Mouse (Mus musculus): ENCODE measurements around the gene Cnbd2. TPM values are rescaled to one million over a fixed set of nuclear protein-coding genes. Genes with fewer than 3 reads are reported as not detected.
A peak's percentile ranks its signal among the peaks of the same experiment; 100 is the strongest.
"Not testable (repeated sequence)": the region's sequence is repeated elsewhere in the genome, so short reads cannot be mapped to it uniquely, and the experiment has no call there.

Cnbd2 gene
- polyA plus RNA-seq, 1 experiment from 2014 or later, result 6.5 TPM

DNA sequence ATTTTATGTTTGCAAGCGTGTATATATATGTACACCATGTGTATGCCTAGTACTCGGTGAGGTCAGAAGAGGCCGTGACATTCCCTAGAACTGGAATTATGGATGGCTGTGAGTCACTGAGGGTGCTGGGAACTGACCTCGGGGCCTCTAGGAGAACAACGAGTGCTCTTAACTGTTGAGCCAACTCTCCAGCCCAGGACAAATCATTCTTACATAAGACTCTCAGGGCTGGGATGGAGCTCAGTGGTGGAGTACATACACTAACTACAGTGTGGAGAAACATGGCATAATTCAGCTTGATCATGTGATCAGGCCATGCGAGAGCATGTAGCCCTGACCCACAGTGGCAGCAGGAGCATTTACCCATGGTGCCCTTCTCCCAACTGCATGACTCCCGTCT is 85.9 kb downstream of the Cnbd2 start:
- no peak for ATAC-seq (ENCODE audit: low FRiP score, low read depth)
- Histone ChIP-seq H3K4me2 (replicated peaks) (no peak overlapping the region), H3K36me3 (no peaks in the 10 kb centered on the region), H3K4me3 (no peak overlapping the region), H3K27ac (no peak overlapping the region), H3K9me3 (no peaks in the 10 kb centered on the region), H3K9ac (no peak overlapping the region), H3K27me3 (replicated peaks) (no peaks in the 10 kb centered on the region), H3K4me1 (peaks cover 10% of the 10 kb centered on the region)
- 89% methylated on average over 7 of the region's 7 CpGs for WGBS

DNA sequence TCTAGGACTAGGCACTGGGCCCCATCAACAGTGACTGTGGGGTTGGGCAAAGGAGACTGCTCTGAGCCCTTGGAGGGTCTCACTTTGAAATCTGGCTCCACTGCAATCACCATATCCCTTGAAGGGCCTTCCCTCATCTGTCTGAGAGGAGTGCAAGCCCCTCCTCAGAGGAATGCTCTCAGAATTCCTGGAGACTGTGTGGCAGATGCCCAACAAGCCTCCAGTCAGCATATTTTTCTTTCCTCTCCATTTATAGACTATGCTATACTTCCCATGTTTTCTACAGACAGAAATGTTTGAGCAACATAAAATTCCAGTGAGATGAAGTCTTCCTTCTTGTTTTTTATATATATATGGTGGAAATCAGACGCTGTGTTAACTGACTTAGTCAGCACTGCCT is 87.4 kb downstream of the Cnbd2 start:
- 84% methylated on average over 1 of the region's 1 CpGs for WGBS
- Histone ChIP-seq H3K27me3 (replicated peaks) (no peaks in the 10 kb centered on the region), H3K9ac (no peak overlapping the region), H3K4me2 (replicated peaks) (no peak overlapping the region), H3K4me1 (peaks cover 7% of the 10 kb centered on the region), H3K27ac (no peak overlapping the region), H3K36me3 (no peaks in the 10 kb centered on the region), H3K9me3 (no peaks in the 10 kb centered on the region), H3K4me3 (no peak overlapping the region)
- no peak for ATAC-seq (ENCODE audit: low FRiP score, low read depth)

DNA sequence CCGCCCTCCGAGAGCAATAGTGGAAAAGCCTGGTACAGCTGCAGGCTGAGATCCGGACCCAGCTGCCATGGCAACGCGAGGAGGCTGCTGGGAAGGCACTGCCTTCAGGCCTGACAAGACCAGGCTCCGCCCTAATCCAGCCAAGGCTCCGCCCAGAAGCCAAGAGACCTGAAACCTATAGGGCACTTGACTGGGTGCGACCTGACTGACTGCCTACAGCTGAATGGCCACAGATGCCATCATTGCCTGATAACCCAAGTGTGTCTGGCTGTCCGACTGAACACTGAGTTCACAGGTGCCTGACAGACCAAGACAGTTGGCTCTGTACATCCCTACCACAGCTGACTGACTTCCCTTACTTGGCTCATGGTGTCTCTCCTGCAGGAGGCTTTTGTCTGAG is 89.2 kb downstream of the Cnbd2 start:
- peak overlapping the region; percentile 40 for H3K4me2 ChIP-seq (replicated peaks)
- peaks cover 7% of the 10 kb centered on the region for H3K4me1 ChIP-seq
- no peak overlapping the region for H3K4me3 ChIP-seq
- no peaks in the 10 kb centered on the region for H3K27me3 ChIP-seq (replicated peaks)
- no peaks in the 10 kb centered on the region for H3K36me3 ChIP-seq
- peak; percentile 94 for ATAC-seq (ENCODE audit: low FRiP score, low read depth)
- H3K9me3 ChIP-seq, result no peaks in the 10 kb centered on the region
- 0 out of 2 replicates have a peak overlapping the region, but pooled peaks have one; percentile 0 for H3K9ac ChIP-seq
- WGBS, result 3% methylated on average over 9 of the region's 9 CpGs
- no peak overlapping the region for H3K27ac ChIP-seq

DNA sequence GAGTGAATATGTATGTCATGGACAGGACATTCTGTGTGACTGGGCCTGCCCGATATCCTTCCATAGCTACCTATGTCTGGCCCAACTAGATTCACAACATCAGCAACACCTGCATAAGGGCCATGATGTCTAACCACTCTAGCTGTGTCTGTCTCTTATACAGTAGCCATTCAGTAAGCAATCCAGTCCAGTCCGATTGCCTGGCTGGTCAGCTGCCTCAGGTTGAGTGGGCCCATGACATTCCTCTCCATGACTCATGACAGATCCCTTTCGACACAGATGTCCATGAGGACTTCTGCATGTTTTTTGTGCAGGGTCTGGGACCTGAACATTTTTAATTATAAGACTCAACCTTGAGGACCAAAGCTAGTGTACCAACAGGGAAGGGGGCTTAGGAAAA is 89.9 kb downstream of the Cnbd2 start:
- ATAC-seq (ENCODE audit: low FRiP score, low read depth), result no peak
- peaks cover 11% of the 10 kb centered on the region for H3K4me1 ChIP-seq
- H3K4me2 ChIP-seq (replicated peaks), result no peak overlapping the region
- no peak overlapping the region for H3K4me3 ChIP-seq
- H3K9me3 ChIP-seq, result no peaks in the 10 kb centered on the region
- H3K36me3 ChIP-seq, result no peaks in the 10 kb centered on the region
- H3K27me3 ChIP-seq (replicated peaks), result no peaks in the 10 kb centered on the region
- H3K9ac ChIP-seq, result no peak overlapping the region
- H3K27ac ChIP-seq, result no peak overlapping the region
- WGBS, result 93% methylated on average over 3 of the region's 3 CpGs

DNA sequence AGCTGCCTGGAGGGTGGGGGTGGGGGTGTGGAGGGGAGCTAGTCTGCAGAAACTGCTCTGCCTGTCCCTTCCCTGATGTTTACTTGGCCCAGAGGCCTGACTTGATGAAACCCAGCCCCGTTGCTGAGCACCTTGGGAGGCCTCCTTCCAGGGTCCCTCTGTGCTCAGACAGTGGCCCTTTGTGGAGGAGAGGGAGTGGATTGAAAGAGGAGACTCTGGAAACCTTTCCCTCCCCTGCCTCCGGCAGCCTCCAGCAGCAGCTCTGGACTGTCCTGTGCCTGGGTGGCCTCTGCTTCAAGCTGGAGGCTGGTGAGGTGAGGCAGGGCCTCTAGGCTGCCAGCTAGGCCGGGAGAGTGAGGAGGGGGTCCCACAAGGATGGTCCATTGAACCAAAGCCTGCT is 94.9 kb downstream of the Cnbd2 start:
- 16% methylated on average over 3 of the region's 3 CpGs for WGBS
- Histone ChIP-seq H3K9me3 (no peaks in the 10 kb centered on the region), H3K36me3 (no peaks in the 10 kb centered on the region), H3K4me1 (peaks cover 9% of the 10 kb centered on the region), H3K9ac (no peak overlapping the region), H3K27ac (no peak overlapping the region), H3K27me3 (replicated peaks) (no peaks in the 10 kb centered on the region), H3K4me3 (no peak overlapping the region), H3K4me2 (replicated peaks) (no peak overlapping the region)
- ATAC-seq (ENCODE audit: low FRiP score, low read depth), result no peak

DNA sequence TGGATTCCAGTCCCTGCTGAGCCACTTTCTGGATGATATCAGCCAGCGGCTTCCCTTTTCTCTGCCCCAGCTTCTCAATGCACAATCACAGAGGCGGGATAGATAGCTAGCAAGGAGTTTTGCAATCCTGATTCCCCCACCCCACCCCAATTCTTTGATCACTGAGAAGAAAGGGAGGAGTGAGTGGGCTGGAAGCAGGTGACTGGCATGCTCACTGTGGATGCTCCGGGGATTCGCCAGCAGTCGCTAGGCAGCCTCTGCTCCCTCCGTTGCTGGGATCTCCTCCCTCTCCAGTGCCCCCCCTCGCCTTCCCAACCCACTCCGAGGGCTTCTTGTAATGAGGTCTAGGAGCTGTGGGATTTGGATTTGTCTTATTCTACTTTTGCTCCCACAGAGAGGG is 96.1 kb downstream of the Cnbd2 start:
- H3K27ac ChIP-seq, result no peak overlapping the region
- peaks cover 9% of the 10 kb centered on the region for H3K4me1 ChIP-seq
- no peaks in the 10 kb centered on the region for H3K9me3 ChIP-seq
- no peak overlapping the region for H3K4me3 ChIP-seq
- no peak overlapping the region for H3K4me2 ChIP-seq (replicated peaks)
- 60% methylated on average over 8 of the region's 8 CpGs for WGBS
- H3K9ac ChIP-seq, result no peak overlapping the region
- H3K36me3 ChIP-seq, result no peaks in the 10 kb centered on the region
- H3K27me3 ChIP-seq (replicated peaks), result no peaks in the 10 kb centered on the region
- ATAC-seq (ENCODE audit: low FRiP score, low read depth), result no peak

DNA sequence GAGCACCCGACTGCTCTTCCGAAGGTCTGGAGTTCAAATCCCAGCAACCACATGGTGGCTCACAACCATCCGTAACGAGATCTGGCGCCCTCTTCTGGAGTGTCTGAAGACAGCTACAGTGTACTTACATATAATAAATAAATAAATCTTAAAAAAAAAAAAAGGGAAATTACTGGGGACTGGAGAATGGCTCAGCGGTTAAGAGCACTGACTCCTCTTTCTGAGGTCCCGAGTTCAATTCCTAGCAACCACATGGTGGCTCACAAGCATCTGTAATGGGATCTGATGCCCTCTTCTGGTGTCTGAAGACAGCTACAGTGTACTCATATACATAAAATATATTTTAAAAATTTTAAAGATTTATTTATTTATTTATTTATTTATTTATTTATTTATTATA is 99.2 kb downstream of the Cnbd2 start:
- not testable (repeated sequence) for H3K9me3 ChIP-seq; H3K9ac ChIP-seq; H3K4me3 ChIP-seq; H3K4me2 ChIP-seq (replicated peaks); H3K27me3 ChIP-seq (replicated peaks); ATAC-seq (ENCODE audit: low FRiP score, low read depth); H3K27ac ChIP-seq; H3K4me1 ChIP-seq; H3K36me3 ChIP-seq
- WGBS, result 78% methylated on average over 7 of the region's 7 CpGs

DNA sequence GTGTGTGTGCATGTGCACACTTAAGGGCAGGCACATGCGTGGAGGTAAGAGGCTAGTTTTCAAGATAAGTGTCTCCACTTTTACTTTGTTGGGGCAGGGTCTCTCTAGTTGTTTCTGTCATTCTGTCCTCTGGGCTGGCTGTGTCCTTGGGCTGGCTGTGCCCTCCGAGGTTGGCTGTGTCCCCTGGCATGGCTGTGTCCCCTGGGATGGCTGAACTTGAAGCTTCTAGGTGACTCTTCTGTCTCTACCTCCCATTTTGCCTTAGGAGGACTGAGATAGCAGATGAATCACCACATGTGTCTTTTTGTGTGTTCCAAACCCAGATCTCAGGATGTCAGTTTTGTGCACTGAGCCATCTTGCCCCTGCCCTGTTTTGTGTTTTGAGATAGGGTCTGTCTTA is 102.9 kb downstream of the Cnbd2 start:
- WGBS, result 74% methylated on average over 2 of the region's 2 CpGs
- Histone ChIP-seq H3K27ac (no peak overlapping the region), H3K4me1 (no peaks in the 10 kb centered on the region), H3K27me3 (replicated peaks) (peaks cover 15% of the 10 kb centered on the region), H3K4me3 (no peak overlapping the region), H3K36me3 (no peaks in the 10 kb centered on the region), H3K9me3 (no peaks in the 10 kb centered on the region), H3K9ac (no peak overlapping the region), H3K4me2 (replicated peaks) (no peak overlapping the region)
- no peak for ATAC-seq (ENCODE audit: low FRiP score, low read depth)

DNA sequence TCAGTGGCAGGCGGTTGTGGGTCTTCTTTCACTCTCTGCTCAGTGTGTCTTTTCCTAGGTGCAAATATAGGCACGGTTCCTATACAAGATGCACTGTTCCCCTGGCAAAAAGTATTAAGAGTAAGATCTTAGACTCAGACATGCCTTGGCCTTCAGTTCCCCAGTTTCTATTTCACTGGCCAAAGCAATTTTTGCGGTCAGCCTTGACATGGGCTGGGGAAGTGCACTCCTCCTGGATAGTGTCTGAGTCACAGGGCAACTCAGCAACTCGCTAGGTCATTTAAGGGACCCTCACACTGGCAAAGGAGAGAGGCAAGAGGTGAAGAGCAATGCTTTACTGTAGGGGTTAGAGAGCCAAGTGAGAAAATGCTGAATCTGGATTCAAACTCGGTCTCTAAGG is 103.6 kb downstream of the Cnbd2 start:
- H3K4me1 ChIP-seq, result 0 out of 2 replicates have a peak, but pooled peaks cover 3% of the 10 kb centered on the region
- H3K27me3 ChIP-seq (replicated peaks), result peaks cover 22% of the 10 kb centered on the region
- no peak for ATAC-seq (ENCODE audit: low FRiP score, low read depth)
- H3K4me2 ChIP-seq (replicated peaks), result no peak overlapping the region
- H3K4me3 ChIP-seq, result no peak overlapping the region
- H3K9ac ChIP-seq, result no peak overlapping the region
- H3K9me3 ChIP-seq, result no peaks in the 10 kb centered on the region
- no peak overlapping the region for H3K27ac ChIP-seq
- 73% methylated on average over 5 of the region's 5 CpGs for WGBS
- H3K36me3 ChIP-seq, result no peaks in the 10 kb centered on the region

DNA sequence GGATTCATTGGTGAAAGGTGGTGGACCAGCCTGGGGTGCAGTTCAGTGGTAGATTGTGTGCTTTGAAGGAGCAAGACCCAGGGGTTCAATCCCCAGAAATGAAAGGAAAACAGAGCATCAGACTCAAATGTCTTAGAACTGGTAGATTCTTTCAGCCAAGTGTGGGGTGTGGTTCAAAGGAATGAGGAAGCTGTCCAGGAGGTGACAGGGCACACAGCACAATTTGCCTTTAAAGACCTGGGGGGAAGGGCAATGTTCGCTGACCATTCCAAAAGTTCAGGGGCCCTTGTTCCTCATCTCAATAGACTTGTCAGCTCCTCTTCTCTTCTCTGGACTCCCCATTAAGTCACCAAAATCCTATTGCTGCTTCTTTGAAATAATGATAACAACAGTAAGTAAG is 105.1 kb downstream of the Cnbd2 start:
- Histone ChIP-seq H3K4me1 (peaks cover 14% of the 10 kb centered on the region), H3K9ac (no peak overlapping the region), H3K4me2 (replicated peaks) (no peak overlapping the region), H3K27me3 (replicated peaks) (peaks cover 35% of the 10 kb centered on the region), H3K9me3 (no peaks in the 10 kb centered on the region), H3K27ac (no peak overlapping the region), H3K4me3 (no peak overlapping the region), H3K36me3 (no peaks in the 10 kb centered on the region)
- WGBS, result 70% methylated on average over 1 of the region's 1 CpGs
- ATAC-seq (ENCODE audit: low FRiP score, low read depth), result no peak

DNA sequence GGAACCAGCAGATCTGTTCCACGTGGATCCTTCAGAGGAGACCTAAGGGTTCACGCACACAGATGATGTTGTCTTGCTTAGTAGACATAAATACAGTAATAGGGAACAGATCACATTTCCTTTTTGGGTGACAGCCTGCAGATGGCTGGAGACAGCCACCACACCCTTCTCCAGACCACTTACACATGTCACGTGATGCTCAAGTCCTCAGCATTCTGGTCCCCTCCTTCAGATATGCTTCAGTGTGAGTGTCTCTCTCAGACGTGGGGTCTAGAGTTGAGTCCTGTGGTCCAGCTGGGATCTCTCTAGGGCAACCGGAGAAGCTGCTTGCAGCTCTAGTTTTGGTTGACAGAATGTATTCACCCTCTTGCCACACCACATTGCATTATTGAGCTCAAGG is 106.4 kb downstream of the Cnbd2 start:
- Histone ChIP-seq H3K27ac (no peak overlapping the region), H3K4me3 (no peak overlapping the region), H3K4me2 (replicated peaks) (no peak overlapping the region), H3K27me3 (replicated peaks) (peaks cover 45% of the 10 kb centered on the region), H3K4me1 (peaks cover 14% of the 10 kb centered on the region), H3K9me3 (no peaks in the 10 kb centered on the region), H3K9ac (no peak overlapping the region), H3K36me3 (no peaks in the 10 kb centered on the region)
- no peak for ATAC-seq (ENCODE audit: low FRiP score, low read depth)
- WGBS, result 78% methylated on average over 5 of the region's 5 CpGs

DNA sequence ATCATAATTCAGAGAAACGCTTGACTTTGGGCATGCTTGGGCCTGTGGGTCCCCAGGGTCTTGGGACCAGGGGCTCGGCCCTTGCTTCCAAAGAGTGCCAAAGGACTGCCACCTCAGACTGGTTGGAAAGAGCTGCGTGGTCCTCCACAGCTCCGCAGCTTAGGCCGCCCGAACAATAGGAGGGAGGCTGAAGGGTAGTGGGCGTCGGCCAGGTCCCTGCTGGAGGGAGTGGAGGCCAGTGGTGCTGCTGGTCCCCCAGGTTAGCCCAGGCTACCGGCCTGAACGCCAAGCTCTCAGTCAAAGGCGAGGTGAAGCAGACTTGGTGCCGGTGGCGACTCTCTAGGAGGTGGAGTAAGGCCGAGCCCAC is 108.2 kb downstream of the Cnbd2 start:
- Histone ChIP-seq H3K27ac (peak overlapping the region; percentile 23; the same call in 1 of the 2 replicates), H3K4me1 (peaks cover 14% of the 10 kb centered on the region), H3K27me3 (replicated peaks) (peaks cover 51% of the 10 kb centered on the region), H3K9me3 (no peaks in the 10 kb centered on the region), H3K36me3 (no peaks in the 10 kb centered on the region), H3K4me3 (peak overlapping the region; percentile 53), H3K4me2 (replicated peaks) (peak overlapping the region; percentile 96), H3K9ac (peak overlapping the region; percentile 67)
- 7% methylated on average over 14 of the region's 14 CpGs for WGBS
- peak; percentile 38 for ATAC-seq (ENCODE audit: low FRiP score, low read depth)

DNA sequence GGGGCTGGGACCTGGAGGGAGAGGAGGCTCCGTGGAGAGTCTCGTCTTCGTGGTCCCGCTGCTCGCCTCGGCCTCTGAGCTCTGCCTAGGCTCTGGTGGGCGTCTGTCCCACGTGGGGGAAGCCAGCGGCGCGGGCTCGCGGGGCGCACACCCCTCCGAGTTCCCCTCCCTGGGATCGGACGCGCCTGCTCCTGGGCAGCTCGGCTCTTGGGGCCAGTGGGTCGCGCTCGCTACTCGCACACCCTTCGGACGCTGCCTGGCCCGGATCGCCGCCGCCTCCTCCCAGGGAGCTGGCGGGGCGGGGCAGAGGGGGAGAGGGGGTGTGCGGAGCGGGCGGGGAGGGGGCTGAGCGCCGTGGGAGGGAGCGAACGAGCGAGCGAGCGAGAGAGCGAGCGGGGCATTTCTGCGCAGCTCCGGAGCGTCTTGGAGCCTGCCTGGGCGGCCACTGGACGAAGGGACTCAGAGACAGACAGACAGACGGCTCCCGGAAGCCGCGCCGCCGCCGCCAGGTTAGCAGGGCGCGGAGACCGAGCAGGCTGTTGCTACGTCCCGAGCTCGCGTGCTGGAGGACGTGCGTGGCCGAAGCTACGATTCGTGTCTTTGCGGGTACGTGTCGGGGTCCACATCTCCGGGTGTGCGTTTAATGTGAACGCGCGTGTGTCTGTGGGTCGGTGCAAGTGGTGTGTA is 108.7 kb downstream of the Cnbd2 start, which contains the start of gene Epb41l1:
Gene Epb41l1 (plus strand): TSS at position 216 of the 687 bp plus-strand sequence.
- under 1% methylated on average over 75 of the region's 76 CpGs for WGBS
- Histone ChIP-seq H3K9ac (peak within 1 kb of the TSS; percentile 67), H3K36me3 (no peaks in the 10 kb centered on the region), H3K9me3 (no peaks in the 10 kb centered on the region), H3K4me2 (replicated peaks) (peak within 1 kb of the TSS; percentile 96), H3K4me3 (peak within 1 kb of the TSS; percentile 53), H3K4me1 (peaks cover 14% of the 10 kb centered on the region), H3K27me3 (replicated peaks) (peaks cover 51% of the 10 kb centered on the region), H3K27ac (peak within 1 kb of the TSS; percentile 23; the same call in 1 of the 2 replicates)
- peak; percentile 74 for ATAC-seq (ENCODE audit: low FRiP score, low read depth)
